Mouse (Mus musculus): ENCODE results near the gene Lnx2.

Gene Lnx2

DNA sequence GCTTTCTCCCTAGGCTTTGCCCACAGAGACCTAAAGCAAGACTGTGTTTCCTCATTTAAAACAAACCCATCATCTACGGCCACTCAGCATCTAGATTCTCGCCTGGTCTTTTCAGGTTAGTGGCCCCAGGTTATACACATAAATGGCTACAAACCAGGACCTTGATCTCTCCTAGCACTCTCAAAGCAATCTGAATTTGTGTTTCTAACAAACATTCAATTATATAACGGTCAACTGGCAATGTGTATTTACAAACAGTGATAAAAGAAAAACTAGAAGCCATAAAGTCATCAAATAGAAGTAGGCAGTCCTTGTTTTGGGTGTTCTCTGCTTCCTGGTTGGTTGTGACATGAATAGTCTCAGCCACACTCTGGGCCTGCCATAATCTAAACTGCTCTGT lies 22.9 kb downstream of the Lnx2 start:
- in situ Hi-C loops (cut with MboI, MseI), result loop anchor here (10.0 kb wide), 2 partner anchors 829 to 1341 kb away; partner anchors contain the start of genes Rnf6 and Slc7a1

DNA sequence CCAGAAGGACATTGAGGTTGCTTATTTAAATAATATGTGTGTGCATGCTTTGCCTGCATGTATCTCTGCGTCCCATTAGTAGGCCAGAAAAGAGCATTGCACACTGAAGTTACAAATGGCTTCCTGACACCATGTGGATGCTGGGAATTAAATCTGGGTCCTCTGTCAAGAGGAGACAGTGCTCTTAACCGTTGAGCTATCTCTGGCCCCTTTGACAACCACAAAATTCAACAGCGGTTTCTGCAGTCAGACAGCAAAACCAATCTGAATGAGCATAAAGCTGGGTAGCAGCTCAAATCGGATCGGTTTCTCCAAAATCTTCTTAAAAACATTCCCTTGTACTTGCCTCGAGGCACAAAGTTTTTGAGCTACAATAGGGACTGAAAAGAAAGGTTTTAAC lies 23.3 kb downstream of the Lnx2 start:
- in situ Hi-C loops (cut with MboI, MseI), result loop anchor here (10.0 kb wide), 2 partner anchors 828 to 1342 kb away; partner anchors contain the start of genes Rnf6 and Slc7a1

DNA sequence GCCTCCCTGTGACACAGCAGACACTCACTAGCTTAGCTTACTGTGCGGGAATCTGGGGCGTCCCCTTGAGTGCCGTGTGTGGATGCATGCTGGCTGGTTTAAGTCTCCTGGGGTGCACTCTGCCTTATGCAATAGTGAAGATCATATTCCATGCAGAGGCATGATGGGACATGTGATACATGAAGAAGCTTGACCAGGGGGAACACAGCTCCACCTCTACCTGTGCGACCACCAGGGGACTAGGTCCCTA lies 24.2 kb downstream of the Lnx2 start:
- in situ Hi-C loops (cut with MboI, MseI), result loop anchor here (10.0 kb wide), 2 partner anchors 827 to 1343 kb away; partner anchors contain the start of genes Rnf6 and Slc7a1

DNA sequence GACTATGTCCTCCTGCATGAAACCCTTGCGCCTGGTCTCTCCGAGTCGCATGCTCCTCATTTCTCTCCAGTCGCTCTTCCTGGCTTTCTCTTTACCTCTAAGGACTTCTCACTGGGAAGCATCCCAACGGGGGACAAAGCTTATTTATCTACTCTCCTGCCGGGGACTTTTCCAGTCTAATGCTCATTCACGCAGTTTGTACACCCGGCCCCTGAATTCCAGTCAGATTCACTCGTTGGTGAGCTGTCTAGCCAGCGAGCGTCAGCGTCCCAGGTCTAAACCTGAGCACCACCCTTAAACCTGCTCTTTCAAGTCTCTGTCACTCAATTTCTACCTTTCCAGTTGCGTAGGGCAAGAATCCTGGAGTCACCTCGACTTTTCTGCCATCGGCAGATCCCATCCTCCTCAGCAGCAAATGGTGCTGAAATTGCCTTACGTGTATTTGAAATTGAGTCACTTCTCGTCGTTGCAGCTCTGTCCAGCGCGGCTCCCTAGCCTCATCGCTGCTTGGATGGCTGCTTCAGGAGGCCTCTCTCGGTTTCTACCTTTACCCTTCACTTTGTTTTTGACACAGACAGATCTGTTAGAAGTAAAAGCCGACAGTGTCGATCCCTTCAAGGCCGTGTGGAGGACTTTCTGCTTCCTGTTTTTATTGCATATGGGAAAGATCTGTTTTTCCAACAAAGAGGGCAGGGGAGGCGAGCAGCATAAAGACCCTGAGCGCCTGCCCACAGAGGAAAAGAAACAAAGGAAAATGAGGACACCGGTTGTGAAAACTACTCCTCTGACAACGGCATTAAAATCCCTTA lies 24.7 kb downstream of the Lnx2 start:
- in situ Hi-C loops (cut with MboI, MseI), result loop anchor here (10.0 kb wide), 2 partner anchors 827 to 1343 kb away; partner anchors contain the start of genes Rnf6 and Slc7a1

- in situ Hi-C loops (cut with MboI, MseI), result loop anchor here (10.0 kb wide), 2 partner anchors 826 to 1344 kb away; partner anchors contain the start of genes Rnf6 and Slc7a1
Measured at GRCm38 (mm10) chr5:147050816-147051499, 25.4 kb downstream of the Lnx2 start.

DNA sequence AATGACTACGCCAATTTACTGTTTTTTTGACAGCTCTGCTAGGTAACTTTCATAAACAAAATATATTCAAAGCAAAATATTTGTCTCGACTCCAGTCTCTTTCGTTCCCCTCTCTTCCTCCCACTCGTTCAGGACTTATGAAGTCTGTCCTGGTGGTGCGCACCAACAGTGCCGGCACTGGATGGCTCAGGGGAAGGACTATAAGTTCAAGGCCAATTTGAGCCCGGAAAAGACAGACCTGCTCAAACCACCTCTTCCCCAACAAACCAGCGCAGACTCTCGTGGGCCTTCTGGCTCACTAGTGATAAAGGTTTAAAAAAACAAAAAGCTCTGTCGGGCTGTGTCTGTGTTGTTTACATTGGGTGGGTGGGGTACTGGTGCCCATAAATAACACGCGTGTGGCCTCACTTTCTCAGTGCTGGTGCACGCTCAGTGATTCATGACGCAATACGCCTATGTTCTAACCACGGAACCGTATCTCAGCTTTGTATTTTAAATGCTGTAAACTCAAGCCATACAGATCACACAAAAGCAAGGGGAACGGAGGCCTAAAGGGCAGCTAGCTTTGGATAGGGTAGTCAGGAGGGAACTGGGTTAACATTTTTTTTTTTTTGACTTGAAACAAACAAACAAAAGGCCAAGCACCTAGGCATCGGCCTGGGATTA lies 26.7 kb downstream of the Lnx2 start:
- in situ Hi-C loops (cut with MboI, MseI), result loop anchor here (10.0 kb wide), 2 partner anchors 825 to 1345 kb away; partner anchors contain the start of genes Rnf6 and Slc7a1

GRCm38 (mm10) chr5:147045929-147046328 lies 30.5 kb downstream of the Lnx2 start:
- in situ Hi-C loops (cut with MboI, MseI), result no loop called here

- in situ Hi-C loops (cut with MboI, MseI), result no loop called here
Measured at GRCm38 (mm10) chr5:147045311-147045710, 31.1 kb downstream of the Lnx2 start.

- in situ Hi-C loops (cut with MboI, MseI), result no loop called here
Measured at GRCm38 (mm10) chr5:147043240-147043844, 33.0 kb downstream of the Lnx2 start.

DNA sequence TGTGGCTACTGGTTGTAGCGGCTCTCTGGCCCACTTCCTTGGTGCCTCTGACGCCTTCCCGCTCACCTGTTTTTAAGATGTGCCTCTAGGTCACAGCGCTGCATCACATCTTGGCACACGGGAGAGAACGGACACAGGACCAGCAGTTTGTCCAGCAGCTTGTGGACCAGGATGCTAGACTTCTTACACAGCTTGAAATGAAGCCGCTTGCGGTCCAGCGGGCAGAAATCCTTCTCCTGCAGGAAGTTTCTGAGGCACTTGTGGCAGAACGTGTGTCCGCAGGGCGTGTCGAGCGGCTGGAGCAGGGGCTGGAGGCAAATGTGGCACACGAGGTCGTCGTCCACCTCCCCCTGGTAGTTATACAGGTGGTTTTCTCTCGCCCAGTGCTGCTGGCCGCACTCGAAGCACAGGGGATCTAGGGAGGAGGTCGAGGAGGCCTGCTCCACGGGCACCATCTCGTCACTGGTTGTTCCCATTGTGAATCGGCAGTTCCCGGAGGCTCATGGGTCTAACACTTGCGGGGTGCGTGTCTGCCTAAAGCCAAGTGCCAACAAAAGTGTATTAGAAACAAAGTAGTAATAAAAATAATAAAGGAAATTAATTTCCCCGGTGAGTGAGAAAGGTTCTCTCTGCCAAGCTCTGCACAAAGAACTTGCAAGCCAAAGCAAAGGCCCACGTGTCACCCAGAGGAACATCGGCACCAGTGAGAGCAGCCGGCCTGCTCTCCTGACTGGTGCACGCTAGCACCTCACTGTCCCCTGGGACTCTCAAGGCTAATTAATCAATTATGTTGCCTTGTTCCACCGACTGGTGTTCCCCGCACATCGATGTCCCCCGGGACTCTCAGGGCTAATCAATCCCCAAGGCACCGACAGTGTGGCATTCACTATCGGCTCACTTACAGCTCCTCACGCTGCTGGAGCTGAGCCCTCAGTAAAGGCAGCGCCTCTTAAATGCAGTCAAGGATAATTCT lies 34.1 kb downstream of the Lnx2 start:
- in situ Hi-C loops (cut with MboI, MseI), result no loop called here

DNA sequence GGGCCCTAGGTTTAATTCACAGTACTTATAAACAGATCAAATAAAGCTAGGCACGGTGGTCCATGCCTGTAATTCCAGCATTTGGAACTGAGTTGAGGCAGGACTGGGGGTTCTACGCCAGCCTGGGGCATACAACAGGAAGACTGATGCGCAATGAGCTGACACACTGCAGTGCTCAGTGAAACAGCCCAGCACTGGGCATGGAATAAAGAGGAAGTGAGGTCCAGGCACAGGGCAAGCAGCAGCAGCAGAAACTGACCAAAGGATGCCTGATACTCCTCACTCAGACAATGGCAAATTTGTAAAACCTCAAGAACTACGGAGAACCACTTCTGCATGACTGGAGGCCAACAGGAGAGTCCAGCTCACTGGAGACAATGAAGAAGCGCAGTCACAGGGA lies 37.0 kb downstream of the Lnx2 start:
- in situ Hi-C loops (cut with MboI, MseI), result no loop called here

DNA sequence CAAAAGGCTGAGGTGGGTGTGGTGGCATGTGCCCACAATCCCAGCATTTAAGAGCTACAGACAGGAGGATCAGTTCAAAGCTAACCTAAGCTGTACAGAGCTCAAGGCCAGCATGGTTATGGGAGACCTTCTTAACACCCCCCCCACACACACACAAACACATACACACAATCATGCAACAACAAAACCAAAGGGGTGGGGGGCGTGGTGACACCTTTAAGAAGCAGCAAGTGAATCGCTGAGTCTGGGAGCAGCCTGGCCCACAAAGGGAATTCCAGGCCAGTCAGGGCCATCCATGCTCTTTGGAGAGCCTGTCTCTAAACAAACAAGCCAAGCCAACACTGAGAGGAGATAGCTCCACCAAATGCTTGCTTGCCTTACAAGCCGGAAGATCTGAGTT lies 38.8 kb downstream of the Lnx2 start:
- in situ Hi-C loops (cut with MboI, MseI), result no loop called here

DNA sequence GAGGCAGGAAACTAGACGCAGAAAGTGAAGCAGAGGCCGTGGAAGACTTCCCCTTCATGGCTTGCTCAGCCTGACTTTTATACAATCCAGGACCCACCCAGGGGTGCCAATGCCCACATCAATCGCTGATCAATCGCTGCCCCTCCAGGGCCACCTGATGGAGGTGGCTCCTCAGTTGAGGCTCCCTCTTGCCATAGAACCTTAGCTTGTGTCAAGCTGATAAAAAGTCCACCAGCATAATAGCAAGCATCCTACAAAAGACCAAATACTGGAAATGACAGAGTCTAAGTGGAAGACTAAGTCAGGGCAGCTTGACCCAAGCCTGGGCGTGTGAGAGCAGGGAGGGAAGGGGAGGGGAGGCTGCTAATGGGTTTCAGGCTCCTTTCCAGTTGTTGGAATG lies 39.7 kb downstream of the Lnx2 start:
- in situ Hi-C loops (cut with MboI, MseI), result no loop called here

DNA sequence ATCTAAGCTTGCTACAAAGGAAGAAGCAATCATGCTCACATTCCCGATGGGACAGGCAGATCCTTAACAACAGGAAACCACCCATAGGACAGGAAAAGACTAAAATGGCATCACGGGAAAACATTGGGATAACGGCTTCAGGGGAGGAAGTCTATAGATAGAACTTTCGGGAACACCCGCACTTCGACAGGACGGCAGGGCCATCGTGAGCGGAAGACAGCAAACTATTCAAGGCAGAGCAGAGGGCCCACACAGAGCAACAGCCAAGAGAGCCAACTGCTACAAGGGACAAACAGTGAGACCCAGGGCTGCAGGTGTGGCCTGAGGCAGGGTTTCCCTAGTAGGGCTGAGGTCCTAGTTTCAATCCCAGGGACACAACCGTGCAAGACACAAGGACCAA lies 40.4 kb downstream of the Lnx2 start:
- in situ Hi-C loops (cut with MboI, MseI), result no loop called here

DNA sequence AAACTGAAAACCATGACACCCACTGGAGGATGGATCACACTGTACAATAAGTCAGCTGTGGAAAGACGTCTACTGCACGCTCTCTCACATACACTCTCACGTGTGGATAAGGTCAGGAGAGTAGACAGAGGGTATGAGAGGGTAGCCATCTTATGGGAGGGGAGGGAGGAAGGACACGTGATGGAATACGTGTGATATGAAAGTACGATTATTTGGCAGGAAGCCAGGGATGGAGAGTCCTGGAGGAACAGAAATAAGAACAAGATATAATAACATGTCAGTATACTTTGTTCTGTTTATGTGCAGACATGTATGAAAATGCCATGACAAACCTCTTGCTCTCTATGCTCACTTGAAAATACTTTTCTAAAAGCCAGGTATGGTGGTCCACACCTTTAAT lies 41.1 kb downstream of the Lnx2 start:
- in situ Hi-C loops (cut with MboI, MseI), result no loop called here

DNA sequence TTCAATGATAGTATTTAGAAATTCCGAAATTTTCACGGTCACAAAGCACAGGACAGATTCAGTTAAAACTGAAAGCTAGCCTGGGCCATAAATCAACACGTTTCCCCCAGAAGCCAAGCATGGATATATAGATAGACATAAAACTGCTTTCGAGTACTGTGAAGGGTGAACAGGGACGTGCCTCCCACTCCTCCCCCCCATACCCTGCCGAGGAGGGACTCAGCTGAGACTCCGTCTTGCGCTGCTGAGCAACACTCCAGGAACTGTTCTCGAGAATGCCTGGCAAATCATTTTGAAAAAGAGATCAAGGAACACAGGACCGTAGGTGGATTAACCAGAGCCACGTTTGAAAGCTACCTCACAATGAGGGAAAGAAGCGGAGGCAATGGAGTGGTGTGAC lies 42.1 kb downstream of the Lnx2 start:
- in situ Hi-C loops (cut with MboI, MseI), result no loop called here

DNA sequence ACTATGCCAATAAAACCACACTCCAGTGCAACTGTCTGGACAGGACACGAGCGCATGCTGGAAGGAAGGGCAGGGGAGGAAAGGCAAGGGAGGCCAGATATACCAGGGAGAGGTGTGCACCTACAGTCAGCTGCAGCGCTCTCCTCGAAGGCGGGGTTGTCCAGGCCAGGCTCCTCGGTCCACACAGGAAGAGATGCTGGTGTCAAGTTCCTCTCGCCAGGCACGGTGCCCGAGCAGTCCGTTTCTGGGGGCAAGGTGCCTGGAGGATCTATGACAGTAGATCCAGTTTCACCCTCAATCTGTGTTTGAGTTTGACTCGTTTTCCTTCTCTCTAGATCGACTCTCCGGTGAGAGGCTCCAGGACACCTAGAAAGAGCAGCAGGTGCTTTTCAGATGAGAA lies 43.2 kb downstream of the Lnx2 start:
- in situ Hi-C loops (cut with MboI, MseI), result no loop called here

DNA sequence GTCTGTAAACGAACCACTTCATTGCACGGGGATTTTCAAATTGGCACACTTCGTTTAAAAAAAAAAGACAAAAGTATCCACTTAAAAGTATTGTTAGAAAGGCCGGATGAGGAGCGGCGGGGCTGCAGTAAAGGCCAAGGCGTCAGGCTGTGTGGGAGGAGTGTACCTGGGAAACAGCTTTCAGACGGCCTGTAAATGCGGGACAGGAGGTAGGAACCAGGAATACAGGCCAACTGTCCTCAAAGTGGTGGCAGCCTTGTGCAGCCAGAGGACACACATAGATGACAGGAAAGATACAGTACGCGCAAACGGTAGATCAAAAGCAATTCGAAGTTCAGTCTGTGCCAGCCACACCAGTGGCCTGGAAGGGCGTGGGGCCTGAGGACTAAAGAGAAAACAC lies 45.1 kb downstream of the Lnx2 start:
- in situ Hi-C loops (cut with MboI, MseI), result no loop called here

DNA sequence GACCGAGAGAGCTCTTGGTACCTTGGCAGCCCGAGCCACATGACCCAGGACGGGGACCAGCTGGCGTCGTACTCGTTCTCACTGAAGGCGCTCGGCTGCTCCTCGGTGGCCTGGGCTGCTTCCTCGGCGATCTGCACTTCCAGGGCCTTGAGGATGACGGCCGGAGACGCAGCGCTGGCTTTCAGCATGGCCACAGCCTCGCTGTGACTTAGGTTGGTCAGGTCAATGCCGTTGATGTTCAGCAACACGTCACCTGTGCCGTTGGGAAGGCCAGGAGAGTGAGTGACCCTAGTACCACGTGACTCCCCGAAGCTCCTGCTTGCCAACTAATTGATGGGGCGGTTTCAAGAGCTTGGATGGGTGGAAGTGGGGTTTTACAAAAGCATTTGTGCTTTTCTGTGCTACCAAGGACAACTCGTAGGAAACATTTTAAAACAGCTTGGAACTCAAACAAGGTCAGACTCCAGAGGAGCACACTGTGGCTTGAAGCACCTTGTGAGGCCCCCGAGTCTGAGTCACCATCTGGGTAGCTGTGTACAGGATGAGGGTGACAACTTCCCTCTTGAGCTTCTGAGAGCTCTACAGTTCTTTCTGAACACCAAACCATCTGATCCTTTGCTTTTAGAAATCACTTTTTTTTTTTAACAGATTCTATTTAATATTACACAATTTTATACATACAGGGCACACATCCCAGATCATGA lies 51.9 kb downstream of the Lnx2 start:
- in situ Hi-C loops (cut with MboI, MseI), result loop anchor here (10.0 kb wide), 1 partner anchor 1240 kb away; no protein-coding TSS in a partner anchor
